8 mouse cellular contexts compared by ENCODE assay signal in genomic region chr3:90432348-90432747, GRCm38 (mm10). TPM values are rescaled to one million over a fixed set of nuclear protein-coding genes. Genes with fewer than 3 reads are reported as not detected.
DNase-seq lines count a peak whose midpoint lies in the region; ATAC-seq and TF ChIP-seq lines count a peak whose summit lies in the region.

No protein-coding gene starts in this region.

- H3K4me2 ChIP-seq in forebrain, embryonic 15.5 days (replicated peaks), result peak overlapping the region; percentile 96
- H3K4me2 ChIP-seq in liver, embryonic 16.5 days (ENCODE audit: low read depth, low read length), result peak overlapping the region; percentile 94

- H3K79me2 ChIP-seq in C2C12 (ENCODE audit: control insufficient read depth, insufficient read depth), result peaks cover 40% of the 10 kb centered on the region

- H3K4me3 ChIP-seq in heart, embryonic 10.5 days, result peak overlapping the region; percentile 76
- peak overlapping the region; percentile 84 for H3K4me3 ChIP-seq in C2C12 (ENCODE audit: insufficient read depth, poor library complexity, severe bottlenecking)
- H3K4me3 ChIP-seq in forebrain, embryonic 15.5 days, result peak overlapping the region; percentile 71
- peak overlapping the region; percentile 83 for H3K4me3 ChIP-seq in liver, embryonic 16.5 days (ENCODE audit: low read depth, low read length)

- DNase-seq in heart, embryonic 10.5 days (ENCODE audit: low spot score), result no peak
- DNase-seq in heart, adult 11 months, result no peak
- DNase-seq in layer of hippocampus, postnatal 14 days (ENCODE audit: low spot score in 2 of 2), result no peak
- DNase-seq in left cerebral cortex, postnatal 4 days, result no peak
- DNase-seq in urinary bladder, postnatal 4 days (ENCODE audit: low spot score in 2 of 2), result no peak

- intact Hi-C loops in left cerebral cortex, postnatal 4 days (cut with DNase I), result loop anchor here (5.0 kb wide), 1 partner anchor 45 kb away; the partner anchor contains the start of gene Ilf2

- H3K27me3 ChIP-seq in heart, embryonic 10.5 days (ENCODE audit: insufficient read depth, poor library complexity, severe bottlenecking), result no peaks in the 10 kb centered on the region
- H3K27me3 ChIP-seq in C2C12 (ENCODE audit: control insufficient read depth, insufficient read depth, insufficient read length), result no peaks in the 10 kb centered on the region
- no peaks in the 10 kb centered on the region; the same call in 1 of the 2 replicates for H3K27me3 ChIP-seq in forebrain, embryonic 15.5 days
- H3K27me3 ChIP-seq in liver, embryonic 16.5 days (ENCODE audit: control insufficient read depth, insufficient read depth, low read depth, low read length), result no peaks in the 10 kb centered on the region

- peak overlapping the region; percentile 96 for H3K27ac ChIP-seq in heart, embryonic 10.5 days
- H3K27ac ChIP-seq in forebrain, embryonic 15.5 days (replicated peaks), result no peak overlapping the region
- H3K27ac ChIP-seq in liver, embryonic 16.5 days (ENCODE audit: low read length), result no peak overlapping the region

- peaks cover 13% of the 10 kb centered on the region for H3K36me3 ChIP-seq in heart, embryonic 10.5 days
- H3K36me3 ChIP-seq in C2C12 (ENCODE audit: control insufficient read depth, insufficient read depth), result peaks cover 24% of the 10 kb centered on the region
- H3K36me3 ChIP-seq in forebrain, embryonic 15.5 days, result no peaks in the 10 kb centered on the region
- H3K36me3 ChIP-seq in liver, embryonic 16.5 days (ENCODE audit: control insufficient read depth, insufficient read depth), result no peaks in the 10 kb centered on the region

- peak overlapping the region; percentile 88 for H3ac ChIP-seq in C2C12 (ENCODE audit: control insufficient read depth, insufficient read length, low read depth)

- H3K9me3 ChIP-seq in heart, embryonic 10.5 days, result no peaks in the 10 kb centered on the region
- H3K9me3 ChIP-seq in forebrain, embryonic 15.5 days, result no peaks in the 10 kb centered on the region
- H3K9me3 ChIP-seq in liver, embryonic 16.5 days (replicated peaks; ENCODE audit: control insufficient read depth, low read length), result no peaks in the 10 kb centered on the region

- ATAC-seq in forebrain, embryonic 15.5 days (replicated peaks), result no peak
- ATAC-seq in liver, embryonic 16.5 days (ENCODE audit: low read depth), result no peak

- H3K79me3 ChIP-seq in C2C12 (ENCODE audit: low read depth), result peaks cover 16% of the 10 kb centered on the region

- H3K9ac ChIP-seq in forebrain, embryonic 15.5 days (replicated peaks), result peak overlapping the region; percentile 90
- peak overlapping the region; percentile 87 for H3K9ac ChIP-seq in liver, embryonic 16.5 days (ENCODE audit: low read depth, low read length)

- 18% methylated on average over 2 of the region's 2 CpGs for WGBS in heart, embryonic 10.5 days
- 14% methylated on average over 2 of the region's 2 CpGs for WGBS in forebrain, embryonic 15.5 days
- 10% methylated on average over 2 of the region's 2 CpGs for WGBS in liver, embryonic 16.5 days (ENCODE audit: insufficient replicate concordance)

- H3K4me1 ChIP-seq in heart, embryonic 10.5 days, result peaks cover 40% of the 10 kb centered on the region
- H3K4me1 ChIP-seq in forebrain, embryonic 15.5 days, result peaks cover 24% of the 10 kb centered on the region
- peaks cover 32% of the 10 kb centered on the region for H3K4me1 ChIP-seq in liver, embryonic 16.5 days (ENCODE audit: control insufficient read depth, low read depth, low read length)

- TF ChIP-seq CTCF in C2C12 (IDR thresholded peaks at IDR 0.05; ENCODE audit: control insufficient read depth, insufficient read depth, insufficient read length), result no peak

TF ChIP-seq in C2C12, 6 proteins besides CTCF, POLR2A, EP300 and RAD21:
- no peak for TF ChIP-seq MYOD1 (IDR thresholded peaks at IDR 0.05; ENCODE audit: control insufficient read depth, insufficient read length, low read depth)
- no peak for TF ChIP-seq FOSL1 (IDR thresholded peaks at IDR 0.05; ENCODE audit: insufficient read depth, low read length, poor library complexity, severe bottlenecking)
- no peak for TF ChIP-seq MYOG (IDR thresholded peaks at IDR 0.05; ENCODE audit: control insufficient read depth, extremely low read depth, insufficient read length)
- TF ChIP-seq CEBPB (IDR thresholded peaks at IDR 0.05; ENCODE audit: low read depth), result no peak
- no peak for TF ChIP-seq MAX (IDR thresholded peaks at IDR 0.05)
- TF ChIP-seq USF1 (IDR thresholded peaks at IDR 0.05; ENCODE audit: low read depth), result no peak
TF ChIP-seq in C2C12: peak in this region for 0.

RNA-seq across cellular contexts. Expression of gene Ints3, which starts 1.1 kb away (rescaled TPM):
- polyA plus RNA-seq in heart, embryonic 10.5 days (2016; fragmentation: Nextera tagmentation; extraction: Ambion mirVana), result 31.0 and 36.7 TPM in 2 replicates
- polyA plus RNA-seq in C2C12 (2012; fragmentation: generic; extraction: Trizol), result 39.3 TPM
- polyA plus RNA-seq in forebrain, embryonic 15.5 days (2015; fragmentation: Nextera tagmentation; extraction: Ambion mirVana), result 33.6 and 36.5 TPM in 2 replicates
- 6.7 and 7.2 TPM in 2 replicates for polyA plus RNA-seq in liver, embryonic 16.5 days (2015; fragmentation: Nextera tagmentation; extraction: Ambion mirVana)
- 10 to 100 TPM; 60.5 to 67.0 TPM for total RNA-seq in layer of hippocampus, postnatal 14 days (2021)
- 10 to 100 TPM; 71.0 to 73.8 TPM for total RNA-seq in left cerebral cortex, postnatal 4 days (2021)

RNA-seq across cellular contexts. Expression of gene Npr1, which starts 33.3 kb away (rescaled TPM):
- polyA plus RNA-seq in heart, embryonic 10.5 days (2016; fragmentation: Nextera tagmentation; extraction: Ambion mirVana), result 7.1 and 8.7 TPM in 2 replicates
- polyA plus RNA-seq in C2C12 (2012; fragmentation: generic; extraction: Trizol), result 1.0 TPM
- polyA plus RNA-seq in forebrain, embryonic 15.5 days (2015; fragmentation: Nextera tagmentation; extraction: Ambion mirVana), result 1.6 TPM in 2 replicates
- 4.1 and 4.3 TPM in 2 replicates for polyA plus RNA-seq in liver, embryonic 16.5 days (2015; fragmentation: Nextera tagmentation; extraction: Ambion mirVana)
- total RNA-seq in layer of hippocampus, postnatal 14 days (2021), result 1 to 10 TPM; 4.2 to 6.5 TPM
- total RNA-seq in left cerebral cortex, postnatal 4 days (2021), result 1 to 10 TPM; 3.1 to 3.8 TPM

RNA-seq across cellular contexts. Expression of gene Slc27a3, which starts 42.6 kb away (rescaled TPM):
- polyA plus RNA-seq in heart, embryonic 10.5 days (2016; fragmentation: Nextera tagmentation; extraction: Ambion mirVana), result 12.6 and 19.9 TPM in 2 replicates
- polyA plus RNA-seq in C2C12 (2012; fragmentation: generic; extraction: Trizol), result 8.6 TPM
- polyA plus RNA-seq in forebrain, embryonic 15.5 days (2015; fragmentation: Nextera tagmentation; extraction: Ambion mirVana), result 18.5 and 18.8 TPM in 2 replicates
- polyA plus RNA-seq in liver, embryonic 16.5 days (2015; fragmentation: Nextera tagmentation; extraction: Ambion mirVana), result 1.1 and 1.5 TPM in 2 replicates
- total RNA-seq in layer of hippocampus, postnatal 14 days (2021), result 10 to 100 TPM; 15.2 to 19.1 TPM
- total RNA-seq in left cerebral cortex, postnatal 4 days (2021), result 10 to 100 TPM; 25.8 to 26.3 TPM

RNA-seq across cellular contexts. Expression of gene Ilf2, which starts 43.6 kb away (rescaled TPM):
- 149 and 215 TPM in 2 replicates for polyA plus RNA-seq in heart, embryonic 10.5 days (2016; fragmentation: Nextera tagmentation; extraction: Ambion mirVana)
- polyA plus RNA-seq in C2C12 (2012; fragmentation: generic; extraction: Trizol), result 93.9 TPM
- polyA plus RNA-seq in forebrain, embryonic 15.5 days (2015; fragmentation: Nextera tagmentation; extraction: Ambion mirVana), result 333 and 340 TPM in 2 replicates
- polyA plus RNA-seq in liver, embryonic 16.5 days (2015; fragmentation: Nextera tagmentation; extraction: Ambion mirVana), result 44.8 and 48.7 TPM in 2 replicates
- 10 to 100 TPM; 86.0 to 87.9 TPM for total RNA-seq in layer of hippocampus, postnatal 14 days (2021)
- 100 to 1,000 TPM; 155 to 161 TPM for total RNA-seq in left cerebral cortex, postnatal 4 days (2021)

RNA-seq across cellular contexts. Expression of gene Snapin, which starts 58.5 kb away (rescaled TPM):
- polyA plus RNA-seq in heart, embryonic 10.5 days (2016; fragmentation: Nextera tagmentation; extraction: Ambion mirVana), result 71.7 and 74.4 TPM in 2 replicates
- 18.8 TPM for polyA plus RNA-seq in C2C12 (2012; fragmentation: generic; extraction: Trizol)
- 76.1 and 81.8 TPM in 2 replicates for polyA plus RNA-seq in forebrain, embryonic 15.5 days (2015; fragmentation: Nextera tagmentation; extraction: Ambion mirVana)
- polyA plus RNA-seq in liver, embryonic 16.5 days (2015; fragmentation: Nextera tagmentation; extraction: Ambion mirVana), result 17.8 and 18.2 TPM in 2 replicates
- 10 to 100 TPM; 47.0 to 51.7 TPM for total RNA-seq in layer of hippocampus, postnatal 14 days (2021)
- 10 to 100 TPM; 35.4 to 37.2 TPM for total RNA-seq in left cerebral cortex, postnatal 4 days (2021)
